Comparison of ENCODE assay signal across 8 mouse cellular contexts in genomic region chr13:94358401-94359265, GRCm38 (mm10). TPM values are rescaled to one million over a fixed set of nuclear protein-coding genes. Genes with fewer than 3 reads are reported as not detected.
DNase-seq lines count a peak whose midpoint lies in the region; ATAC-seq and TF ChIP-seq lines count a peak whose summit lies in the region.

TSS of gene Ap3b1 (plus strand) at chr13:94358960.

- no peak for TF ChIP-seq CTCF in C2C12 (IDR thresholded peaks at IDR 0.05; ENCODE audit: control insufficient read depth, insufficient read depth, insufficient read length)

- peak; percentile 90 for DNase-seq in brain, adult 2 months (ENCODE audit: low read depth, low spot score)
- peak; percentile 94 for DNase-seq in heart, embryonic 10.5 days (ENCODE audit: low spot score)
- DNase-seq in liver, embryonic 11.5 days (ENCODE audit: low spot score) = peak; percentile 93
- peak; percentile 88 for DNase-seq in naive thymus-derived CD4-positive, alpha-beta T cell, adult 2 months (ENCODE audit: low read depth)

- WGBS in heart, embryonic 10.5 days = under 1% methylated on average over 77 of the region's 79 CpGs
- under 1% methylated on average over 77 of the region's 79 CpGs for WGBS in kidney, embryonic 15.5 days
- under 1% methylated on average over 79 of the region's 79 CpGs for WGBS in liver, embryonic 11.5 days
- WGBS in stomach, embryonic 14.5 days = under 1% methylated on average over 79 of the region's 79 CpGs

- H3ac ChIP-seq in C2C12 (ENCODE audit: control insufficient read depth, insufficient read length, low read depth) = peak within 1 kb of the TSS; percentile 98

- peaks cover 14% of the 10 kb centered on the region for H3K4me1 ChIP-seq in heart, embryonic 10.5 days
- peaks cover 14% of the 10 kb centered on the region for H3K4me1 ChIP-seq in kidney, embryonic 15.5 days
- H3K4me1 ChIP-seq in liver, embryonic 11.5 days (replicated peaks; ENCODE audit: control insufficient read depth, insufficient read depth, low read length) = peaks cover 5% of the 10 kb centered on the region
- H3K4me1 ChIP-seq in stomach, embryonic 14.5 days (ENCODE audit: control insufficient read depth, insufficient read depth, low read length) = peaks cover 4% of the 10 kb centered on the region; the same call in 1 of the 2 replicates

- peak within 1 kb of the TSS; percentile 85 for H3K4me2 ChIP-seq in kidney, embryonic 15.5 days
- peak within 1 kb of the TSS; percentile 98 for H3K4me2 ChIP-seq in liver, embryonic 11.5 days
- peak within 1 kb of the TSS; percentile 84 for H3K4me2 ChIP-seq in stomach, embryonic 14.5 days (replicated peaks; ENCODE audit: low read depth, low read length)

- H3K9ac ChIP-seq in kidney, embryonic 15.5 days = peak within 1 kb of the TSS; percentile 86
- peak within 1 kb of the TSS; percentile 86 for H3K9ac ChIP-seq in liver, embryonic 11.5 days (ENCODE audit: low read depth, low read length)
- H3K9ac ChIP-seq in stomach, embryonic 14.5 days (replicated peaks; ENCODE audit: low read depth, low read length) = peak within 1 kb of the TSS; percentile 80

- ATAC-seq in erythroblast, adult 5-6 weeks (replicated peaks; ENCODE audit: low FRiP score, poor library complexity, severe bottlenecking) = peak; percentile 87
- ATAC-seq in kidney, embryonic 15.5 days (replicated peaks; ENCODE audit: low FRiP score) = peak; percentile 97
- ATAC-seq in liver, embryonic 11.5 days (replicated peaks; ENCODE audit: low FRiP score) = peak; percentile 94
- ATAC-seq in stomach, embryonic 14.5 days (ENCODE audit: insufficient number of reproducible peaks, insufficient read depth, low FRiP score, low read depth) = peak; percentile 94

- H3K9me3 ChIP-seq in heart, embryonic 10.5 days = no peaks in the 10 kb centered on the region
- H3K9me3 ChIP-seq in kidney, embryonic 15.5 days (replicated peaks) = no peaks in the 10 kb centered on the region
- no peaks in the 10 kb centered on the region for H3K9me3 ChIP-seq in liver, embryonic 11.5 days (ENCODE audit: control insufficient read depth, low read length)
- no peaks in the 10 kb centered on the region for H3K9me3 ChIP-seq in stomach, embryonic 14.5 days (ENCODE audit: control insufficient read depth, low read depth, low read length)

- no peaks in the 10 kb centered on the region for H3K27me3 ChIP-seq in C2C12 (ENCODE audit: control insufficient read depth, insufficient read depth, insufficient read length)
- H3K27me3 ChIP-seq in heart, embryonic 10.5 days (ENCODE audit: insufficient read depth, poor library complexity, severe bottlenecking) = no peaks in the 10 kb centered on the region
- no peaks in the 10 kb centered on the region for H3K27me3 ChIP-seq in kidney, embryonic 15.5 days
- H3K27me3 ChIP-seq in liver, embryonic 11.5 days (replicated peaks; ENCODE audit: control insufficient read depth, insufficient read depth, low read length) = no peaks in the 10 kb centered on the region
- no peaks in the 10 kb centered on the region for H3K27me3 ChIP-seq in stomach, embryonic 14.5 days (ENCODE audit: control insufficient read depth, insufficient read depth, low read length)

- H3K79me2 ChIP-seq in C2C12 (ENCODE audit: control insufficient read depth, insufficient read depth) = peaks cover 46% of the 10 kb centered on the region

- H3K27ac ChIP-seq in heart, embryonic 10.5 days = peak within 1 kb of the TSS; percentile 97
- H3K27ac ChIP-seq in kidney, embryonic 15.5 days = peak within 1 kb of the TSS; percentile 94
- peak within 1 kb of the TSS; percentile 78 for H3K27ac ChIP-seq in liver, embryonic 11.5 days (ENCODE audit: low read depth, low read length)
- peak within 1 kb of the TSS; percentile 92 for H3K27ac ChIP-seq in stomach, embryonic 14.5 days (ENCODE audit: low read length)

- H3K79me3 ChIP-seq in C2C12 (ENCODE audit: low read depth) = peaks cover 20% of the 10 kb centered on the region

- peak within 1 kb of the TSS; percentile 68 for H3K4me3 ChIP-seq in C2C12 (ENCODE audit: insufficient read depth, poor library complexity, severe bottlenecking)
- peak within 1 kb of the TSS; percentile 96 for H3K4me3 ChIP-seq in heart, embryonic 10.5 days
- peak within 1 kb of the TSS; percentile 86 for H3K4me3 ChIP-seq in kidney, embryonic 15.5 days (replicated peaks)
- H3K4me3 ChIP-seq in liver, embryonic 11.5 days (ENCODE audit: low read depth, low read length) = peak within 1 kb of the TSS; percentile 76
- H3K4me3 ChIP-seq in stomach, embryonic 14.5 days (ENCODE audit: low read depth, low read length) = peak within 1 kb of the TSS; percentile 62

- no peaks in the 10 kb centered on the region for H3K36me3 ChIP-seq in C2C12 (ENCODE audit: control insufficient read depth, insufficient read depth)
- peaks cover 7% of the 10 kb centered on the region; the same call in 1 of the 2 replicates for H3K36me3 ChIP-seq in heart, embryonic 10.5 days
- H3K36me3 ChIP-seq in kidney, embryonic 15.5 days = 0 out of 2 replicates have a peak, but pooled peaks cover 7% of the 10 kb centered on the region
- no peaks in the 10 kb centered on the region for H3K36me3 ChIP-seq in liver, embryonic 11.5 days (ENCODE audit: control insufficient read depth, insufficient read depth, low read length)
- H3K36me3 ChIP-seq in stomach, embryonic 14.5 days (ENCODE audit: control insufficient read depth, insufficient read depth, low read length) = no peaks in the 10 kb centered on the region

TF ChIP-seq in C2C12, 6 proteins besides CTCF, POLR2A, EP300 and RAD21:
- TF ChIP-seq MAX (IDR thresholded peaks at IDR 0.05) = no peak
- no peak for TF ChIP-seq FOSL1 (IDR thresholded peaks at IDR 0.05; ENCODE audit: insufficient read depth, low read length, poor library complexity, severe bottlenecking)
- no peak for TF ChIP-seq CEBPB (IDR thresholded peaks at IDR 0.05; ENCODE audit: low read depth)
- TF ChIP-seq MYOD1 (IDR thresholded peaks at IDR 0.05; ENCODE audit: control insufficient read depth, insufficient read length, low read depth) = no peak
- TF ChIP-seq MYOG (IDR thresholded peaks at IDR 0.05; ENCODE audit: control insufficient read depth, extremely low read depth, insufficient read length) = no peak

RNA-seq across cellular contexts. Expression of gene Ap3b1, which starts in this region (rescaled TPM):
- polyA plus RNA-seq in C2C12 (2012; fragmentation: generic; extraction: Trizol) = 21.2 TPM
- 10.8 and 16.3 TPM in 2 replicates for total RNA-seq in erythroblast, adult 5-6 weeks (2015; ENCODE audit: low replicate concordance)
- 22.7 and 24.5 TPM in 2 replicates for total RNA-seq in erythroblast, adult 5-6 weeks (2017; ENCODE audit: low replicate concordance)
- polyA plus RNA-seq in heart, embryonic 10.5 days (2016; fragmentation: Nextera tagmentation; extraction: Ambion mirVana) = 37.3 and 38.8 TPM in 2 replicates
- polyA plus RNA-seq in kidney, embryonic 15.5 days (2015; fragmentation: Nextera tagmentation; extraction: Ambion mirVana) = 43.9 and 46.7 TPM in 2 replicates
- polyA plus RNA-seq in liver, embryonic 11.5 days (2014; fragmentation: Nextera tagmentation; extraction: Ambion mirVana) = 41.3 and 41.4 TPM in 2 replicates
- polyA plus RNA-seq in stomach, embryonic 14.5 days (2014; fragmentation: Nextera tagmentation; extraction: Ambion mirVana) = 48.5 and 50.0 TPM in 2 replicates

Comparison
In these comparisons a context has a peak if more than half of its experiments do, and no peak if none do; other contexts are left out.
1. Peak in every context shown above with its lines: DNase-seq, ATAC-seq, H3K4me3 ChIP-seq and H3K27ac ChIP-seq.